Mouse (Mus musculus) layer of hippocampus, postnatal 25 days (tissue): Measurements from ENCODE around the gene Tfe3. TPM values are rescaled to one million over a fixed set of nuclear protein-coding genes. Genes with fewer than 3 reads are reported as not detected.
"Not testable (repeated sequence)": the region's sequence is repeated elsewhere in the genome, so short reads cannot be mapped to it uniquely, and the experiment has no call there.

Source experiments
- DNase-seq, 2 experiments: peaks; one replicate each; pipeline ENCODE4 v3.0.0; 2022; ENCODE audit warnings: mixed read lengths in 2 of 2, low spot score in 1 of 2; ENCODE audit errors: extremely low spot score in 1 of 2
- microRNA-seq, 2 experiments: library from miRNA; unstranded; fragments of <30 nt; microRNA quantifications; one replicate each; pipeline ENCODE4 v1.2.0; 2021
- total RNA-seq, 2 experiments: library from RNA; stranded (reverse); gene quantifications; 2 replicates each; pipeline ENCODE4 v1.2.3; 2021

Tfe3 gene
- total RNA-seq, 2 experiments from 2014 or later = 28.7 to 33.5 TPM

- DNase-seq = no peak
Measured at GRCm38 (mm10) chrX:7797327-7797726, 35.0 kb downstream of the Tfe3 start.

- not testable (repeated sequence) for DNase-seq
Measured at GRCm38 (mm10) chrX:7802157-7802556, 39.8 kb downstream of the Tfe3 start.

GRCm38 (mm10) chrX:7815016-7815415, 52.7 kb downstream of the Tfe3 start:
- not testable (repeated sequence) for DNase-seq

- peak; percentile 21 to 29 for DNase-seq
Measured at GRCm38 (mm10) chrX:7821865-7822779, 59.8 kb downstream of the Tfe3 start, which contains the start of gene Kcnd1. Gene Kcnd1, plus strand, starts transcription at chrX:7822289.

Small RNA genes within 50 kb of the gene (microRNA-seq; reads per million reads assigned to microRNA genes)
- 109 to 125 reads per million in 2 experiments for gene Mir1198

Other genes starting within 250 kb of the Tfe3 start
- gene Foxp3, start 188.9 kb upstream of the Tfe3 start, total RNA-seq = under 1 TPM in 1 of 2 experiments, not detected in 1; 0.21 TPM
- gene Ppp1r3f, start 188.3 kb upstream of the Tfe3 start, total RNA-seq = 10 to 100 TPM; 17.4 to 17.8 TPM
- gene Ccdc22, start 157.0 kb upstream of the Tfe3 start, total RNA-seq = 10 to 100 TPM; 20.9 to 25.2 TPM
- not detected for gene Cacna1f, start 155.5 kb upstream of the Tfe3 start, total RNA-seq
- 1,000 to 10,000 TPM; 1,873 to 2,127 TPM for gene Syp, start 124.1 kb upstream of the Tfe3 start, total RNA-seq
- under 1 TPM; 0.57 to 0.82 TPM for gene Prickle3, start 105.3 kb upstream of the Tfe3 start, total RNA-seq
- gene Plp2, start 91.2 kb upstream of the Tfe3 start, total RNA-seq = 1 to 10 TPM; 5.0 to 6.2 TPM
- gene Magix, start 81.3 kb upstream of the Tfe3 start, total RNA-seq = under 1 TPM; 0.17 to 0.77 TPM
- gene Gpkow, start 65.4 kb upstream of the Tfe3 start, total RNA-seq = 10 to 100 TPM; 35.7 to 36.5 TPM
- gene Wdr45, start 48.2 kb upstream of the Tfe3 start, total RNA-seq = 10 to 100 TPM; 51.1 to 55.2 TPM
- not detected for gene Gm45208, start 40.3 kb upstream of the Tfe3 start, total RNA-seq
- 100 to 1,000 TPM; 100 to 109 TPM for gene Praf2, start 34.1 kb upstream of the Tfe3 start, total RNA-seq
- gene Ccdc120, start 11.7 kb upstream of the Tfe3 start, total RNA-seq = 10 to 100 TPM; 17.0 to 20.9 TPM
- 100 to 1,000 TPM in 1 of 2 experiments, 10 to 100 TPM in 1; 87.8 to 116 TPM for gene Gripap1, start 27.2 kb downstream of the Tfe3 start, total RNA-seq
- gene Kcnd1, start 59.7 kb downstream of the Tfe3 start, total RNA-seq = 1 to 10 TPM; 8.0 to 9.5 TPM
- gene Otud5, start 78.8 kb downstream of the Tfe3 start, total RNA-seq = 10 to 100 TPM; 75.8 to 85.3 TPM
- 10 to 100 TPM; 52.2 to 57.4 TPM for gene Pim2, start 115.7 kb downstream of the Tfe3 start, total RNA-seq
- gene Slc35a2, start 121.5 kb downstream of the Tfe3 start, total RNA-seq = 10 to 100 TPM; 44.7 to 45.9 TPM
- gene Pqbp1, start 136.7 kb downstream of the Tfe3 start, total RNA-seq = 10 to 100 TPM; 78.1 to 93.2 TPM
- 10 to 100 TPM; 25.5 to 27.9 TPM for gene Timm17b, start 136.8 kb downstream of the Tfe3 start, total RNA-seq
- not detected for gene Gm10491, start 145.3 kb downstream of the Tfe3 start, total RNA-seq
- not detected for gene Gm10490, start 147.0 kb downstream of the Tfe3 start, total RNA-seq
- gene Pcsk1n, start 157.3 kb downstream of the Tfe3 start, total RNA-seq = 100 to 1,000 TPM; 386 to 442 TPM
- gene Eras, start 166.0 kb downstream of the Tfe3 start, total RNA-seq = not detected
- 10 to 100 TPM; 42.4 to 57.2 TPM for gene Hdac6, start 185.3 kb downstream of the Tfe3 start, total RNA-seq
- gene Gata1, start 215.5 kb downstream of the Tfe3 start, total RNA-seq = not detected